Mouse (Mus musculus) gastrocnemius, postnatal 4 days (tissue): ENCODE measurements at regions not wholly inside any gene's neighbourhood (a gene's known extent, or its start where the extent isn't known, plus 50 kb on each side); places are given as distances from the start of the nearest gene placed in this dataset.
A peak's percentile ranks its signal among the peaks of the same experiment; 100 is the strongest.
"Not testable (repeated sequence)": the region's sequence is repeated elsewhere in the genome, so short reads cannot be mapped to it uniquely, and the experiment has no call there.

Experiments
- DNase-seq, 2 experiments: peaks; one replicate each; pipeline ENCODE4 v3.0.0; 2021 to 2022; ENCODE audit warnings: low spot score in 2 of 2, mixed read lengths in 2 of 2

- no peak for DNase-seq
Observed at GRCm38 (mm10) chr10:104592009-104592603, 398.3 kb downstream of the Gm4340 start.

DNA sequence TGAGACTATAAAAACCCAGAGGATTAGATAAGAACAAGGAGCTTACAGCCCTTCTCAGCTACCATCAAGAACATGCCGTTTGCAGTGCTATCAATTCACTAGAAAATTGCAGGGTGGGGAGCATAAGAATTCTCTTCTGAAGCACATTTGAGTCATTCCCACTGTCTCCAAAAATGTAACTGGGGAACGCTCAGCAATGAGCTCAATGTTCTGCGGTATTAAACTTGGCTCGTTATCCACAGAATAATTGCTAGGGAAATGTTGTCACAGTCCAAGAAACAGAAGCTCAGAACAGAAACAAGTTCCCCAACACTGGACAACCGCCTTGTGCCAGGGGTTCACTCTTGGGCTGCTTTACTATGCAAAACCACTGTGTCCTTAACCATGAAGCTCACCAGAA, 402.1 kb downstream of the Gm4340 start:
- DNase-seq = no peak

DNA sequence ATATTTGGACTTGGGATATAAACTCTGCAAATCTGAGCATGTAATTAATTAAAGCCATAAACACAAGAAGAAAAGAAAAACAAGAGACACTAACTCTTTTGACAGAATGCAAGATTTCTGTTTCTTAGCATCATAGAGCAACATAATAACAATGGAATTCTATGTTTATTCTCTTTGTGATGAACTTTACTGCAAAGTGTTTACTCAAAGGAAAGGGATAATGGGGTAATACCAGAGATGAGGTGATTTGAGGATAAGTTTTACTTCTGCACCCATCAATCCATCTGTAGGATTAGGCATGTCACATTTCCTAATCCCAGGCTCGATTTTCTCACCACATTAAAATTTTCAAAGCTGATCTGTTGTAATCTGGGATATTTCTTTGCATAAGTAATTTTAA, 433.8 kb downstream of the Gm4340 start:
- no peak for DNase-seq

- DNase-seq = no peak
Observed at GRCm38 (mm10) chr10:104651020-104651419, 457.2 kb downstream of the Gm4340 start.

DNA sequence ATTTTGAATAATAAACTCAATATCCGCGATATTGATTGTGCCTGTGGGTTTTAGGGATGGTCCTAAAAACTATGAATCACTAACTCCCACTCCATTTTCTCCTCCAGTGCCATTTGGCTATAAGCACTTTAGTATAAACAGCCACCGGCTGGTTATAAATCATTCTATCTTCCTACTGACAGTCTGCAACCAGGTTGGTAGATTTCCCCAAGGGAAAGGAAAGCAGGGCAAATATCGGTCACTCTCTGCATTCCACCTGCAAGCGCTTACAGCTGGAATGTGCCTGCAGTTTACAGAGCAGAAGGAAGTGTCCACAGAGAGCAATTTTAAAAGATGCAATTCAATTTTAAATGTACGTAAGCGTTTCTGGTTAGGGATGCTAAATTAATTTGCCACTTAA, 466.5 kb downstream of the Gm4340 start:
- DNase-seq = no peak

DNA sequence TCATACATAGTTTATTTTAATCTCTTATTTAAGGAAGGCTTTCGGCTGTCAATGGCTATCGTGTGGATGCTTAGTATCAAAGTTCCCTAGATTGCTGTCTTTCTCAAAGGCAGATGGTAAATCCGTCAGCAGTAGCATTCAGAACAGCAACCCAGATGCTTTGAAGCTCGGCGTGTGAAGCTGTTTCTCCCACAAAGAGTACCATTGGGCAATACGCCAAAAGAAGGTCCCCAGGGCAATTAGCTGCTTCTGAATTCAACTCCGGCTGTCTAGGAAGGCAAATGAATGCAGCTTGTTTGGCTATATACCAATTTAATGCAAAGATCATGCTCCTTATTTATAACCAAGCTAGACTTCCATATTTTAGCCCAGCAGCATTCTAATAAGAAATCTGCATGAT, 467.8 kb downstream of the Gm4340 start:
- peak in 1 of 2 experiments; percentile 23 for DNase-seq

DNA sequence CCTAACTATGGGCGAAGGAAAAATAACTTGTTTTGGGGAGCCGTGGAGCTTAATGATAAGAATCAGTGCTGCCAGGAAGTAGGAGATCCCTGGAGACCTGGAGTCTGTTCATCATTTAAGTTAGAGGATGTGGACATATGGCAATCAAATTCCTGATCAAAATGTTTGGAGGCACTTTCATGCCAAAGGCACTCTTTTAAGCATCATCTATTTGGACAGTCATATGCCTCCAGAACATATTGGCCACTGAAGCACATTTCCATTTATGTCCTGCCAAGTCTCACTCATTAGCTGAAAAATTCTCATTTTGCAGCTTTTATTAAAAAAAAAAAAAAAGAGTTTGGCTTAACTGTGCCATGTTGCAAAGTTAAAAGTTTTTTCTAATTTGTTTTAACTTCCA, 474.4 kb downstream of the Gm4340 start:
- no peak for DNase-seq

GRCm38 (mm10) chr10:104684717-104685336, 491.0 kb downstream of the Gm4340 start:
- no peak for DNase-seq

DNA sequence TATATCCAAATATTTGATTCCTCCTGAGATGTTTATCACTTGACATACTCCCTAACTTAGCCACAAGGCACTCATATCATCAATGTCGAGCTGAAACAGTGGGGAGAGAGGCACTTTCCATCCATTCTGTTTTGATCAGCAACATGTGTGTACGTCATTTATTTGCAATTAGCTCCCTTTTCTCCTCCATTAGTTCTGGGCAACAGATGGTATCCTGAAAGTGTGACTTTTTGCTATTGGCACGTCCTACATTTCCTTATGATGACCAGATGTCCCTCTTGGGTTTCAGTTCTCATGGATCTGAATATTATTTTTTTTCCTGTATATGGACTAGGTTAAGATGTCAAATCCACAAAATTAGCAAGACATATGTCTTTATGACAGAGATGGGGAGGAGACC, 492.0 kb downstream of the Gm4340 start:
- no peak for DNase-seq

DNA sequence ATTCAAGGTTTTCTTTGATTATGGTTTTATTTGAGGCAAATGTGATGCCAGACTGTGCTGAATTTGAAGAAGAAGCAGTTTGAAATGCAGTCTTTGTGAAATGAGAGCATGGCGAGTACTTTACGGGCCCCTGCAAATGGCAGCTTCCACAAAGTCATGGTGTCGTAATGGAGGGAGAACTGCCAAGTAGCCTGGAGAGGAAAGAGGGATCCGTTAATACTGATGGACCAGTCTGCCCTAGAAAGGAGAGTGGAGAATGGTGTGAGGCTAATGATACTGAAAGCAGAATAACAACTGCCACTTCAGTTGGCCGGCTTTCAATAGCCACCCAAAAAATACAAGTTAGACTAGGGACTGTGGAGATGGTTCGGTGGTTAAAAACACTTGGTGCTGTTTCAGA, 492.8 kb downstream of the Gm4340 start:
- DNase-seq = no peak

- DNase-seq = no peak
Observed at GRCm38 (mm10) chr10:104694974-104695373, 501.1 kb downstream of the Gm4340 start.

GRCm38 (mm10) chr10:104708926-104709325, 515.1 kb downstream of the Gm4340 start:
- no peak for DNase-seq

DNA sequence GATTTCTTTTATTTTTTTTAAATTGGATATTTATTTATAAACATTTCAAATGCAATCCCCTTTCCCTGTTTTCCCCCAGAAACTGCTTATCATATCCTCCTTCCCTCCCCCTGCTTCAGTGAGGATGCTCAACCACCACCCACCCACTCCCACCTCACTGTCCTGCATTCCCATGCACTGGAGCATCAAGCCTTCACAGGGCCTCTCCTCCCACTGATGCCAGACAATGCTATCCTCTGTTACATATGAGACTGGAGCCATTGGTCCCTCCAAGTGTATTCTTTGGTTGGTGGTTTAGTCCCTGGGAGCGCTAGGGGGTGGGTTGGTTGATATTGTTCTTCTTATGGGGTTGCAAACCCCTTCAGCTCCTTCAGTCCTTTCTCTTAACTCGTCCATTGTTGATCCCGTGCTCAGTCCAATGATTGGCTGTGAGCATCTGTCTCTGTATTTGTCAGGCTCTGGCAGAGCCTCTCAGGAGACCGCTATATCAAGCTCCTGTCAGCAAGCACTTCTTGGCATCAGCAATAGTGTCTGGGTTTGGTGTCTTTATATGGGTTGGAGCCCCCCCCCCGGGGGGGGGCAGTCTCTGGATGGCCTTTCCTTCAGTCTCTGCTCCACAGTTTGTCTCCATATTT, 519.6 kb downstream of the Gm4340 start:
- not testable (repeated sequence) for DNase-seq
